Mouse (Mus musculus): ENCODE data around the gene Efcab7. TPM values are rescaled to one million over a fixed set of nuclear protein-coding genes. Genes with fewer than 3 reads are reported as not detected.

The Efcab7 gene
- 1 to 10 TPM in 1 of 2 experiments, under 1 TPM in 1; 0.82 to 2.5 TPM for total RNA-seq (2021)
- long read RNA-seq, experiment 1 = 0 reads
- long read RNA-seq, experiment 2, partial matches to known transcripts = 0 of 1 reads
- long read RNA-seq, experiment 2, other reads (novel, unspliced or antisense) = 1 of 1 reads

- peak; percentile 68 for DNase-seq
These were observed at the start of gene Efcab7 for GRCm38 (mm10) chr4:99829094-99830073. TSS of gene Efcab7 (plus strand) at chr4:99829198.

GRCm38 (mm10) chr4:99792365-99792764, 36.6 kb upstream of the Efcab7 start:
- no peak for DNase-seq

- no peak for DNase-seq
These were observed 12.1 kb upstream of the Efcab7 start for GRCm38 (mm10) chr4:99816697-99817460.

GRCm38 (mm10) chr4:99828337-99828736, 661 bp upstream of the Efcab7 start:
- no peak for DNase-seq

- DNase-seq = no peak
These were observed 282 bp upstream of the Efcab7 start for GRCm38 (mm10) chr4:99828739-99829093.

GRCm38 (mm10) chr4:99881882-99882281, 52.9 kb downstream of the Efcab7 start:
- no peak for DNase-seq

GRCm38 (mm10) chr4:99882405-99882804, 53.4 kb downstream of the Efcab7 start:
- DNase-seq = no peak

- DNase-seq = no peak
These were observed 85.0 kb downstream of the Efcab7 start for GRCm38 (mm10) chr4:99913894-99914451.

GRCm38 (mm10) chr4:99926380-99926779, 97.4 kb downstream of the Efcab7 start:
- DNase-seq = no peak

- DNase-seq = no peak
These were observed 99.5 kb downstream of the Efcab7 start for GRCm38 (mm10) chr4:99928521-99928920.

GRCm38 (mm10) chr4:99929149-99929612, 100.2 kb downstream of the Efcab7 start, which contains the start of gene Pgm1:
TSS of gene Pgm1 (plus strand) at chr4:99929414.
- DNase-seq = peak; percentile 91

GRCm38 (mm10) chr4:99929613-99930517, 100.9 kb downstream of the Efcab7 start, which contains the start of gene Itgb3bp:
TSS of gene Itgb3bp (minus strand) at chr4:99929813.
- peak; percentile 94 for DNase-seq

GRCm38 (mm10) chr4:99930518-99931239, 101.7 kb downstream of the Efcab7 start:
- peak; percentile 50 for DNase-seq

GRCm38 (mm10) chr4:99931240-99931580, 102.2 kb downstream of the Efcab7 start:
- no peak for DNase-seq

- DNase-seq = peak; percentile 38
These were observed 102.8 kb downstream of the Efcab7 start for GRCm38 (mm10) chr4:99931807-99932206.

- no peak for DNase-seq
These were observed 105.9 kb downstream of the Efcab7 start for GRCm38 (mm10) chr4:99934859-99935258.

GRCm38 (mm10) chr4:99936278-99936677, 107.3 kb downstream of the Efcab7 start:
- no peak for DNase-seq

- no peak for DNase-seq
These were observed 110.9 kb downstream of the Efcab7 start for GRCm38 (mm10) chr4:99939711-99940505.

- peak; percentile 53 for DNase-seq
These were observed 112.8 kb downstream of the Efcab7 start for GRCm38 (mm10) chr4:99941655-99942414.
